Mouse (Mus musculus): ENCODE results near the gene Rcbtb1.
"Not testable (repeated sequence)": the region's sequence is repeated elsewhere in the genome, so short reads cannot be mapped to it uniquely, and the experiment has no call there.

Gene Rcbtb1

GRCm38 (mm10) chr14:59200711-59201603 lies at the start of gene Rcbtb1:
Rcbtb1 (plus strand) TSS chr14:59201209.
- peak; percentile 95 for DNase-seq (ENCODE audit: extremely low spot score, low spot score)

GRCm38 (mm10) chr14:59155589-59155988 lies 45.4 kb upstream of the Rcbtb1 start:
- DNase-seq (ENCODE audit: extremely low spot score, low spot score): no peak

- no peak for DNase-seq (ENCODE audit: extremely low spot score, low spot score)
Observed at GRCm38 (mm10) chr14:59157016-59157698, 43.9 kb upstream of the Rcbtb1 start.

GRCm38 (mm10) chr14:59178649-59179048 lies 22.4 kb upstream of the Rcbtb1 start, which contains the start of gene Gm5142:
Gm5142 (minus strand) TSS chr14:59178749.
- DNase-seq (ENCODE audit: extremely low spot score, low spot score): no peak

GRCm38 (mm10) chr14:59182732-59183131 lies 18.3 kb upstream of the Rcbtb1 start:
- DNase-seq (ENCODE audit: extremely low spot score, low spot score): no peak

GRCm38 (mm10) chr14:59185514-59185913 lies 15.5 kb upstream of the Rcbtb1 start:
- no peak for DNase-seq (ENCODE audit: extremely low spot score, low spot score)

GRCm38 (mm10) chr14:59186121-59186520 lies 14.9 kb upstream of the Rcbtb1 start:
- DNase-seq (ENCODE audit: extremely low spot score, low spot score): no peak

GRCm38 (mm10) chr14:59201604-59202215 lies 701 bp downstream of the Rcbtb1 start:
- DNase-seq (ENCODE audit: extremely low spot score, low spot score): no peak

GRCm38 (mm10) chr14:59205461-59205860 lies 4.5 kb downstream of the Rcbtb1 start:
- DNase-seq (ENCODE audit: extremely low spot score, low spot score): peak; percentile 34

GRCm38 (mm10) chr14:59205976-59206583 lies 5.1 kb downstream of the Rcbtb1 start:
- no peak for DNase-seq (ENCODE audit: extremely low spot score, low spot score)

- DNase-seq (ENCODE audit: extremely low spot score, low spot score): no peak
Observed at GRCm38 (mm10) chr14:59209003-59209402, 8.0 kb downstream of the Rcbtb1 start.

GRCm38 (mm10) chr14:59209816-59210215 lies 8.8 kb downstream of the Rcbtb1 start:
- no peak for DNase-seq (ENCODE audit: extremely low spot score, low spot score)

- no peak for DNase-seq (ENCODE audit: extremely low spot score, low spot score)
Observed at GRCm38 (mm10) chr14:59219241-59219640, 18.2 kb downstream of the Rcbtb1 start.

GRCm38 (mm10) chr14:59226240-59226639 lies 25.2 kb downstream of the Rcbtb1 start:
- DNase-seq (ENCODE audit: extremely low spot score, low spot score): no peak

GRCm38 (mm10) chr14:59229822-59230221 lies 28.8 kb downstream of the Rcbtb1 start:
- DNase-seq (ENCODE audit: extremely low spot score, low spot score): no peak

GRCm38 (mm10) chr14:59230331-59230966 lies 29.4 kb downstream of the Rcbtb1 start:
- no peak for DNase-seq (ENCODE audit: extremely low spot score, low spot score)

GRCm38 (mm10) chr14:59232003-59232402 lies 31.0 kb downstream of the Rcbtb1 start:
- DNase-seq (ENCODE audit: extremely low spot score, low spot score): no peak

- DNase-seq (ENCODE audit: extremely low spot score, low spot score): no peak
Observed at GRCm38 (mm10) chr14:59233635-59234034, 32.6 kb downstream of the Rcbtb1 start.

GRCm38 (mm10) chr14:59250350-59250749 lies 49.3 kb downstream of the Rcbtb1 start:
- not testable (repeated sequence) for DNase-seq (ENCODE audit: extremely low spot score, low spot score)

GRCm38 (mm10) chr14:59255861-59256260 lies 54.9 kb downstream of the Rcbtb1 start:
- DNase-seq (ENCODE audit: extremely low spot score, low spot score): not testable (repeated sequence)

GRCm38 (mm10) chr14:59260056-59260455 lies 59.0 kb downstream of the Rcbtb1 start, which contains the start of gene Gm6904:
Gm6904 (minus strand) TSS chr14:59260216.
- no peak for DNase-seq (ENCODE audit: extremely low spot score, low spot score)

Data from neural tube, embryonic 10.5 days (tissue).